Mouse (Mus musculus) stomach, postnatal 0 days (tissue): Measurements from ENCODE around the gene App. TPM values are rescaled to one million over a fixed set of nuclear protein-coding genes. Genes with fewer than 3 reads are reported as not detected.

Experiments
- ATAC-seq: fragments of 200-750 bp; cut with Nextera tagmentation; 2 replicates; pipeline ENCODE4 v1.8.0; 2017; ENCODE audit not compliant: low FRiP score, low TSS enrichment
- DNase-seq: peaks from one replicate; pipeline ENCODE4 v3.0.0-alpha.2; 2016; ENCODE audit warnings: low spot score
- H3K27ac ChIP-seq: fragments of 300-500 bp; sonication (generic); replicated peaks from 2 replicates; pipeline ENCODE4 v1.5.1; 2014; ENCODE audit warnings: mild to moderate bottlenecking, control low read depth
- H3K27me3 ChIP-seq: fragments of 300-500 bp; sonication (generic); 2 replicates; pipeline ENCODE4 v1.6.1; 2014; ENCODE audit warnings: low read length; ENCODE audit not compliant: control insufficient read depth, insufficient read depth
- H3K36me3 ChIP-seq: fragments of 300-500 bp; sonication (generic); 2 replicates; pipeline ENCODE4 v1.6.1; 2014; ENCODE audit warnings: low read length, mixed read lengths; ENCODE audit not compliant: control insufficient read depth, insufficient read depth
- H3K4me1 ChIP-seq: fragments of 300-500 bp; sonication (generic); replicated peaks from 2 replicates; pipeline ENCODE4 v1.6.1; 2014; ENCODE audit warnings: antibody characterized with exemption; ENCODE audit not compliant: control insufficient read depth, insufficient read depth
- H3K4me2 ChIP-seq: fragments of 300-500 bp; sonication (generic); replicated peaks from 2 replicates; pipeline ENCODE4 v1.6.1; 2014; ENCODE audit warnings: low read depth, mild to moderate bottlenecking, control low read depth, moderate library complexity
- H3K4me3 ChIP-seq: fragments of 300-500 bp; sonication (generic); 2 replicates; pipeline ENCODE4 v1.5.1; 2014; ENCODE audit warnings: low read depth, low read length, control low read depth
- H3K9ac ChIP-seq: fragments of 300-500 bp; sonication (generic); 2 replicates; pipeline ENCODE4 v1.6.1; 2014; ENCODE audit warnings: mild to moderate bottlenecking, low read length, control low read depth, mixed read lengths
- H3K9me3 ChIP-seq: fragments of 300-500 bp; sonication (generic); 2 replicates; pipeline ENCODE4 v1.6.1; 2016; ENCODE audit warnings: low read length; ENCODE audit not compliant: control insufficient read depth
- CTCF ChIP-seq: IDR thresholded peaks from 2 replicates; pipeline ENCODE4 v1.5.1; 2016; ENCODE audit warnings: antibody characterized with exemption, low read depth, mild to moderate bottlenecking, moderate library complexity
- EP300 ChIP-seq: optimal IDR thresholded peaks from 2 replicates; pipeline ENCODE3; 2016; ENCODE audit warnings: antibody characterized with exemption
- WGBS: fragments of 180-500 bp; shearing (Covaris S2); extraction: QIAGEN DNeasy Blood & Tissue Kit; methylation state at CpG from one replicate; pipeline ENCODE4 v1.1.7; 2014; 5-methylcytosine and 5-hydroxymethylcytosine counted together
- polyA plus RNA-seq: library from polyadenylated mRNA; unstranded; fragments of >200 nt; fragmentation: Nextera tagmentation; extraction: Ambion mirVana; gene quantifications from 2 replicates; pipeline ENCODE4 v1.2.1, GENCODE M21; 2015

App gene
- polyA plus RNA-seq, 1 experiment from 2014 or later: 156 TPM

DNA sequence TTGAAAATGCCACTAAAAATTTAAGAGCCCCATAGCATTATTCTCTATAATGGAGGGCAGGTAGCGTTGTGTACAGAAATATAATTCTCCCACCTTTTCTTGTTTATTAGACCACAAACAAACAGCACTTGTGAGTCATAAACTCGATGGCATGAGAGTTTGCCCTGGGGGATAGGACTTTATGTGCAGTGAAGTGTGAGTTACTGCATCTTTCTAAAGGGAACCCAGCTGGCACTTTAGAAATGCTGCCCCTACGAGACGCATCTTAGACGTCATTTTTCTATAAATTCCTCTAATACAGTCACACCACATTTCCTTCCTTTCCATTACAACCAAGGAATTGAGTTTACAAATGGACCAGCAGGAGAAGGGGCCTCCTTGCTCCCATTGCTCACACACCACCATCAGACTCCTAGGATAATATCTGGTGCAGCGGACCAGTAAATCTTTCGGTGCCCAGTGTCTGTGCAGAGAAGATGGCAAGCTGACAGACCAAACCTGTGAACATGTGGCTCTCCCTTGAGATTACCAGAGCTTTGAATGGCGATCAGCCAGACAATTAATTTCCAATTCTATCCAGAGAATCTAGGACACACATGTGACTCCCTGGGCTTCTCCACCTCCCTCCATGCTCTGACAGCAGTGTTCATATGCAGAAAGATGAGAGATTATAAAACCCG lies 66.8 kb downstream of the App start:
- WGBS: 78% methylated on average over 9 of the region's 9 CpGs
- no peak for DNase-seq
- Histone ChIP-seq H3K27me3 (no peaks in the 10 kb centered on the region), H3K4me3 (no peak overlapping the region), H3K27ac (no peak overlapping the region), H3K36me3 (no peaks in the 10 kb centered on the region), H3K4me1 (no peaks in the 10 kb centered on the region), H3K4me2 (no peak overlapping the region), H3K9me3 (no peaks in the 10 kb centered on the region), H3K9ac (no peak overlapping the region)
- no peak for ATAC-seq
- TF ChIP-seq EP300 (no peak), CTCF (no peak)

DNA sequence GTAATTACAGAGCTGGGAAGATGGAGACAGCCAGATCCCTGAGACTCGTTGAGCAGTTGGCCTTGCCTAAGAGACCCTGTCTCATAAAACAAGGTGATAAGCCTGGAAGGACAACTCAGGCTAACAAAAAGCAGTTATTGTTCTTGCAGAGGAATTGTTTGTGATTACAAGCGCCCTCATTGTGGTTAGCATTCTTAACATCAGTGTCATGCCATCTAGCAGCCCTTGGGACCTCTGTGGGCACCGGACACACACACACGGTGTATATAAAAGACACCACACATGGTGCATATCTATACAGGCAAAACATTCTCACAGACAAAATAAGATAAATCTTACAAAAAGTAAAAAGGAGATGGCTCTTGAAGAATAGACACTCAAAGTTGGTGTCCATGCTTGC lies 68.0 kb downstream of the App start:
- Histone ChIP-seq H3K36me3 (peaks cover under 1% of the 10 kb centered on the region; the same call in 1 of the 2 replicates), H3K27ac (no peak overlapping the region), H3K4me1 (no peaks in the 10 kb centered on the region), H3K27me3 (no peaks in the 10 kb centered on the region), H3K4me3 (no peak overlapping the region), H3K9ac (no peak overlapping the region), H3K9me3 (no peaks in the 10 kb centered on the region), H3K4me2 (no peak overlapping the region)
- WGBS: 73% methylated on average over 4 of the region's 4 CpGs
- ATAC-seq (no peak), DNase-seq (no peak)
- TF ChIP-seq CTCF (no peak), EP300 (no peak)

DNA sequence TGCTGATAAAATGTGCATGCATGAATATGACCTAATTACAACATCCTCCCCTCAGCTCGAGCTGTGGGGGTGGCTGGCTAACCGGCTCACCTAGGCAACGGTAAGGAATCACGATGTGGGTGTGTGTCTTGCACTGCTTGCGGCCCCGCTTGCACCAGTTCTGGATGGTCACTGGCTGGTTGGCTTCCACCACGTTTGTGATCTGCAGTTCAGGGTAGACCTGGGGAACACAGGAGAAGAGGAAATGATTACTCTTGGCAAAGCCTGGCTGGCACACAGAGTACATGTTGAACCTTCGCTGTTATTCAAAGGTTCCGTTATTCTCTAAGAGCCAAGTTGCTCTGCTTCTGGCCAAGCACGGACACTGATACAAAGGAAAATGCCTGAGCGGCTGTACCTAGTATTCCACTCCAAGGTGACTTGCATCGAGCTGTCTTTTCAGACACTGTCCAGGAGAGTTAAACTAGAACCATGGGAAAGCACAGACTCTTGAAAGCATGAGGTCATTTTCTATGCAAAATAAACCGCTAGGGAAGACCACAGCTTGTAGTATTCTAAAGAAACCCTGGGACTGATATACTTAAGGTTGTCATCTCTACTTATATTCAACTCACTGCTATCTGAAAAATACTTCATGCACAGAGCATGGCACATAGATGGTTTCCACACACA lies 70.3 kb downstream of the App start:
- TF ChIP-seq EP300 (no peak), CTCF (no peak)
- no peak for ATAC-seq
- 82% methylated on average over 13 of the region's 13 CpGs for WGBS

DNA sequence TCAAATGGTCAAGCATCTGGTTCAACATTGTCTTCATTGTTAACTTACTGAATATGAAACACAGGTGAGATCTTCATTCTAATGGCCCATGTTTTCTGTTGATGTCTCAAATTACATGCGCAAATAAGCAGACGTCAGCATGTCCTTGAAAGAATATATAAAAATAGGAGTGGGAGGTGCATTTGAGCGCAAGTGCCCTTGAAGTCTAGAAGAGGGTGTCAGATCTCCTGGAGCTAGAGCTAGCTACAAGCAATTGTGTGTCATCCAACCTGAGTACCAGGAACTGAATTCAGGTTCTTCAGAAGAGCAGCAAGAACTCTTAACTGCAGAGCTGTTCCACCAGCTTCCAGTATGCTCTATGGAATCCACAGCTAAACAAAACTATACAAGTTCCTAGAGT lies 72.0 kb downstream of the App start:
- H3K4me2 ChIP-seq: no peak overlapping the region
- no peak overlapping the region for H3K27ac ChIP-seq
- H3K4me3 ChIP-seq: no peak overlapping the region
- H3K36me3 ChIP-seq: peaks cover 9% of the 10 kb centered on the region
- ATAC-seq (no peak), DNase-seq (no peak)
- TF ChIP-seq EP300 (no peak), CTCF (no peak)
- H3K27me3 ChIP-seq: no peaks in the 10 kb centered on the region
- no peaks in the 10 kb centered on the region for H3K4me1 ChIP-seq
- no peak overlapping the region for H3K9ac ChIP-seq
- no peaks in the 10 kb centered on the region for H3K9me3 ChIP-seq
- 89% methylated on average over 3 of the region's 3 CpGs for WGBS

More for the DNA sequence above, 70.3 kb downstream of the App start:
- no peaks in the 10 kb centered on the region for H3K27me3 ChIP-seq
- H3K9me3 ChIP-seq: no peaks in the 10 kb centered on the region
- no peak for DNase-seq
- H3K36me3 ChIP-seq: peaks cover 5% of the 10 kb centered on the region
- H3K9ac ChIP-seq: no peak overlapping the region
- H3K4me3 ChIP-seq: no peak overlapping the region
- H3K4me1 ChIP-seq: no peaks in the 10 kb centered on the region
- no peak overlapping the region for H3K27ac ChIP-seq
- no peak overlapping the region for H3K4me2 ChIP-seq

DNA sequence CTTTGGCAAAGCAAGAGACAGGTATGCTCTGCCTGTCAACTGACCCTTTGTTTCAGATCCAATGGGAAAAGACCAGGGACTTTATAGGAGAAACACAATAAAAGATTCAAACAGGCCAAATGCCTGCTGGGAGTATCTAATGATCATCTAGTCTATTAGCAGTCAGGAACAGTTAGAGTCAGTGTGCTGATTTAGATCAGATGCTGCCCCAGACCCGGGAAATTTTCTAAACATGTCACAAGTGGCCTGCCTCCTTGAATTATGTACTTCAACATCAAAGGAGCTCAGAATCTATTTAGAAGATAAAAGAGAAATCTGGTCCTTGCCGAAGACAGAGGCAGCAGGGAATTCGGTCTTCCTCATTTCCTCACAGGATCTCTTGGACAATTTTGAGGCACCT lies 72.8 kb downstream of the App start:
- no peak for DNase-seq
- ATAC-seq: no peak
- 37% methylated on average over 3 of the region's 3 CpGs for WGBS

DNA sequence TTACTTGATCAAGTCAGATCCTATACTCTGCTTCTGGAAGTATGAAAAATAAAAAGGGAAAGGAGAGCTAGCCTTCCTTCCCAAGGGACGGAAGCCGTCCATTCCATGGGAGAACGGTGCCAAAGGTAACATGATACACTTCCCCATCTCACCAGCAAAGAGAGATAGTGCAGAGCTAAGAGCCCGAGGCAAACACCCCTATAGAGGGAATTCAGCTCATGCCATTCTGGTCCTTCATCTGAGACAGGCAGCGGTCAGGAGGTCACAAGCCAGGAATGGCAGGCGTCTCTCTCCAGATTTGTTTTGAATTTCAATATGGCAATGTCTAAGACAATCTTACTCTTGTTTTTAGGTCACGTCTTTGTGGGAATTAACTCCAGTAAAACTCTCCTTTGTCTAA lies 74.1 kb downstream of the App start:
- DNase-seq: no peak
- no peak for ATAC-seq
- TF ChIP-seq CTCF: no peak
- TF ChIP-seq EP300: no peak
- H3K9ac ChIP-seq: no peak overlapping the region
- H3K9me3 ChIP-seq: no peaks in the 10 kb centered on the region
- no peak overlapping the region for H3K4me3 ChIP-seq
- H3K36me3 ChIP-seq: peaks cover 9% of the 10 kb centered on the region
- no peaks in the 10 kb centered on the region for H3K27me3 ChIP-seq
- no peaks in the 10 kb centered on the region for H3K4me1 ChIP-seq
- WGBS: 54% methylated on average over 7 of the region's 7 CpGs
- no peak overlapping the region for H3K4me2 ChIP-seq
- no peak overlapping the region for H3K27ac ChIP-seq

More for the DNA sequence above, 72.8 kb downstream of the App start:
- no peaks in the 10 kb centered on the region for H3K4me1 ChIP-seq
- H3K27me3 ChIP-seq: no peaks in the 10 kb centered on the region
- TF ChIP-seq EP300 (no peak), CTCF (no peak)
- H3K4me3 ChIP-seq: no peak overlapping the region
- H3K9ac ChIP-seq: no peak overlapping the region
- H3K27ac ChIP-seq: no peak overlapping the region
- peaks cover 9% of the 10 kb centered on the region for H3K36me3 ChIP-seq
- no peaks in the 10 kb centered on the region for H3K9me3 ChIP-seq
- H3K4me2 ChIP-seq: no peak overlapping the region
